Mouse (Mus musculus) spleen, adult 2 months (tissue): ENCODE results near the gene Fads3. TPM values are rescaled to one million over a fixed set of nuclear protein-coding genes. Genes with fewer than 3 reads are reported as not detected.
A peak's percentile ranks its signal among the peaks of the same experiment; 100 is the strongest.

ENCODE experiments used
- DNase-seq, 2 experiments: peaks; one replicate each; pipeline versions ENCODE4 v3.0.0 to v3.0.0-alpha.2; 2012 to 2021; ENCODE audit warnings: low spot score in 2 of 2, low read depth in 1 of 2
- H3K27ac ChIP-seq: fragments of 200-500 bp; 2 replicates; pipeline ENCODE4 v1.5.1; 2012; ENCODE audit warnings: low read length, inconsistent platforms; ENCODE audit not compliant: insufficient read depth
- H3K27me3 ChIP-seq: fragments of 200-500 bp; 2 replicates; pipeline ENCODE4 v1.6.1; 2012; ENCODE audit warnings: mild to moderate bottlenecking, moderate library complexity, low read length, inconsistent platforms; ENCODE audit not compliant: control insufficient read depth, insufficient read depth
- H3K36me3 ChIP-seq: fragments of 200-500 bp; 2 replicates; pipeline ENCODE4 v1.6.1; 2012; ENCODE audit warnings: mild to moderate bottlenecking, low read length, inconsistent platforms; ENCODE audit not compliant: control insufficient read depth, insufficient read depth
- H3K4me1 ChIP-seq: fragments of 200-500 bp; 2 replicates; pipeline ENCODE4 v1.6.1; 2011; ENCODE audit warnings: inconsistent platforms; ENCODE audit not compliant: control insufficient read depth, insufficient read depth, insufficient read length
- H3K4me3 ChIP-seq: fragments of 200-500 bp; 2 replicates; pipeline ENCODE4 v1.5.1; 2011; ENCODE audit warnings: mild to moderate bottlenecking, inconsistent platforms; ENCODE audit not compliant: insufficient read depth, insufficient read length; ENCODE audit errors: extremely low read depth
- CTCF ChIP-seq: fragments of 200-500 bp; IDR thresholded peaks from 2 replicates; pipeline ENCODE4 v1.5.1; 2011; ENCODE audit warnings: mild to moderate bottlenecking, inconsistent platforms; ENCODE audit not compliant: insufficient read depth, insufficient read length, insufficient replicate concordance; ENCODE audit errors: extremely low read depth
- POLR2A ChIP-seq: fragments of 200-500 bp; IDR thresholded peaks from 2 replicates; pipeline ENCODE4 v1.6.1; 2011; ENCODE audit warnings: low read depth, low read length, inconsistent platforms
- WGBS: fragments of 180-500 bp; shearing (Covaris S2); methylation state at CpG from one replicate; pipeline ENCODE4 v1.1.7; 2018; 5-methylcytosine and 5-hydroxymethylcytosine counted together
- polyA plus RNA-seq: library from polyadenylated mRNA; depleted of rRNA; stranded (reverse); fragments of >200 nt; gene quantifications from 2 replicates; pipeline ENCODE4 v1.2.3, GENCODE M21; 2012

Fads3 gene
- polyA plus RNA-seq, 1 experiment: 22.0 TPM

GRCm38 (mm10) chr19:9998736-9999486 is 42.5 kb upstream of the Fads3 start:
- 74% methylated on average over 13 of the region's 13 CpGs for WGBS
- Histone ChIP-seq H3K4me3 (no peak overlapping the region), H3K36me3 (no peaks in the 10 kb centered on the region), H3K27ac (no peak overlapping the region), H3K4me1 (no peaks in the 10 kb centered on the region), H3K27me3 (no peaks in the 10 kb centered on the region)
- no peak for DNase-seq
- no peak for TF ChIP-seq POLR2A
- TF ChIP-seq CTCF: no peak

DNA sequence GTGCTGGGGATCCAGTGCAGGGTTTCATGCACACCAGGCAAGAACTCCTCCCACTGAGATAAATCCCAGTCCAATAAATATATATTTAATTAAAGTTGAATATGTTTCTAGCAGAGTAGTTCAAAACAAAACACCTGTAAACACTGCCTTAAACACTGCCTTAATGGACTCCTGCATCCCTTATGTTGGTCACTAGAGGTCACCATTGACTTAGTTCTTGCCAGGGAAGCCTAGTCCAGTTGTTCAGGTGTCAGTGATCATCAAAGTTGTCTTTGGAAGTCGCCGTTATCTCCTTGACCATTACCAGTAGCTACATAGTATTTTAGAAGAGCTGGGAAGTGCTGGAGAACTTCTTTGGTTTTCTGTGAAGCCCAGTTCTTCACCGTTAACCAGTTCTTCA is 41.0 kb upstream of the Fads3 start:
- 31% methylated on average over 3 of the region's 3 CpGs for WGBS
- no peak for DNase-seq
- Histone ChIP-seq H3K27ac (no peak overlapping the region), H3K4me3 (no peak overlapping the region), H3K36me3 (no peaks in the 10 kb centered on the region), H3K4me1 (no peaks in the 10 kb centered on the region), H3K27me3 (no peaks in the 10 kb centered on the region)
- no peak for TF ChIP-seq POLR2A
- TF ChIP-seq CTCF: peak; percentile 41; the same call in 1 of the 2 replicates

- Histone ChIP-seq H3K36me3 (no peaks in the 10 kb centered on the region), H3K4me3 (no peak within 1 kb of the TSS), H3K4me1 (no peaks in the 10 kb centered on the region), H3K27ac (no peak within 1 kb of the TSS), H3K27me3 (no peaks in the 10 kb centered on the region)
- DNase-seq: no peak
- TF ChIP-seq POLR2A (no peak), CTCF (no peak)
- WGBS: 83% methylated on average over 7 of the region's 7 CpGs
Measured at GRCm38 (mm10) chr19:10001206-10001969, 40.0 kb upstream of the Fads3 start, which contains the start of the genes Best1 and Rab3il1. TSS of gene Best1 (minus strand) at chr19:10001633. TSS of gene Rab3il1 (plus strand) at chr19:10001669.

DNA sequence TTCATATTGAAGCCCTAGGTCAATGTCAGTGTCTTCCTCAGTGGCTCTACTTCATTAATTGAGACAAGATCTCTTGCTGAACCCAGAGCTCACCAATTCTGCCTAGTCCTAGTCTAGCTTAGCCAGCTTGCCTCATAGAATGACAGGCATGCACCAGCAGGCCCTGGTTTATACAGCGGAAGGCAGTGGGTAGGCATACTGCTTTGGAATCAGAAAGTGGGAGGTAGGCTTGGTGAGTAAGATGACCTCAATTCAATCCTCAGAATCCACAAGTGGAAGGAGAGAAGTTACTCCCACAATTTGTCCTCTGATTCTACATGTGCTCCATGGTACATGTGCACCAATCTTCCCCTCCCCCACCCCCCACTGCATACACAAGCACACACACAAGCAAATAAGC is 37.7 kb upstream of the Fads3 start:
- no peak overlapping the region for H3K27ac ChIP-seq
- no peaks in the 10 kb centered on the region for H3K27me3 ChIP-seq
- TF ChIP-seq CTCF (no peak), POLR2A (no peak)
- DNase-seq: no peak
- 97% methylated on average over 1 of the region's 1 CpGs for WGBS
- no peak overlapping the region for H3K4me3 ChIP-seq
- no peaks in the 10 kb centered on the region for H3K4me1 ChIP-seq
- no peaks in the 10 kb centered on the region for H3K36me3 ChIP-seq

GRCm38 (mm10) chr19:10011408-10011807 is 30.0 kb upstream of the Fads3 start:
- Histone ChIP-seq H3K27me3 (no peaks in the 10 kb centered on the region), H3K4me1 (no peaks in the 10 kb centered on the region), H3K4me3 (no peak overlapping the region), H3K36me3 (no peaks in the 10 kb centered on the region), H3K27ac (no peak overlapping the region)
- no peak for DNase-seq
- 77% methylated on average over 1 of the region's 1 CpGs for WGBS
- TF ChIP-seq CTCF (no peak), POLR2A (no peak)

DNA sequence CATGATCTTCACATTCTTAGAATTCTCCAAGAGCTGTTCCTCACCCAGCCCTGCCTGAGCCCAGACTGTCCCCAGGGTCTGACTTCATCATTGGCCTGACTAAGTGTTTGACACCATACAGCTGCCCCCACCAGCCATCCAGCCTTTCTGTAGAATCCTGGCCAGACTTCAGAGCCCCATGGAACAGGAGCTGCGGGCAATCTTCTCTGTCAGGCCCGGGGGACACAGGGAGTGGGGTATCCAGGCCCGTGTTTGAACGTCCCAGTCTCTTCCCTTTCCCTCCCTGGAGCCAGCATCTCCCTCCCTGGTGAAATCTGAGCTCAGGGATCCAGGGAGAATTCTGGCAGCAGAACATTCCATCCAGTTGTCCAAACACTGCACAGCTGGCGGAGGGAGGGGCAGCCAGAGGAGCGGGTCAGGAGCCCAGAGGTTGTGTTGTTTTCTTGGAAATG is 28.5 kb upstream of the Fads3 start:
- no peak for TF ChIP-seq POLR2A
- no peak for TF ChIP-seq CTCF
- Histone ChIP-seq H3K27ac (peak overlapping the region; percentile 32; the same call in 1 of the 2 replicates), H3K36me3 (no peaks in the 10 kb centered on the region), H3K27me3 (no peaks in the 10 kb centered on the region), H3K4me1 (0 out of 2 replicates have a peak, but pooled peaks cover under 1% of the 10 kb centered on the region), H3K4me3 (no peak overlapping the region)
- 87% methylated on average over 6 of the region's 6 CpGs for WGBS
- no peak for DNase-seq
